Comparison of ENCODE assay signal across 9 mouse cellular contexts in genomic region chr2:128395308-128396007, GRCm38 (mm10).
DNase-seq lines count a peak whose midpoint lies in the region; ATAC-seq lines count a peak whose summit lies in the region.
"Had no signal": no experiment of that assay in that cellular context is flagged by ENCODE, and none has a peak within 500 bp of the region (broad histone marks: within the 10 kb centered on the region; RNA-seq: fewer than 3 reads in every experiment).

No protein-coding gene starts in this region.

- peaks cover 26% of the 10 kb centered on the region for H3K4me1 ChIP-seq in kidney, embryonic 16.5 days (ENCODE audit: insufficient read depth, low read length)
- H3K4me1 ChIP-seq in embryonic facial prominence, embryonic 12.5 days, result peaks cover 29% of the 10 kb centered on the region
- H3K4me1 ChIP-seq in intestine, embryonic 15.5 days (replicated peaks), result no peaks in the 10 kb centered on the region; the same call in 1 of the 2 replicates
- H3K4me1 ChIP-seq in neural tube, embryonic 13.5 days (replicated peaks), result peaks cover 17% of the 10 kb centered on the region; the same call in 1 of the 2 replicates

- no peak overlapping the region for H3K27ac ChIP-seq in kidney, embryonic 16.5 days (ENCODE audit: low read length)
- H3K27ac ChIP-seq in embryonic facial prominence, embryonic 12.5 days, result no peak overlapping the region
- no peak overlapping the region for H3K27ac ChIP-seq in intestine, embryonic 15.5 days
- H3K27ac ChIP-seq in neural tube, embryonic 13.5 days (replicated peaks), result no peak overlapping the region
- H3K27ac ChIP-seq: embryonic facial prominence, embryonic 15.5 days had no signal

- H3K4me3 ChIP-seq in kidney, embryonic 16.5 days (ENCODE audit: low read length), result no peak overlapping the region
- H3K4me3 ChIP-seq in embryonic facial prominence, embryonic 12.5 days, result no peak overlapping the region
- no peak overlapping the region for H3K4me3 ChIP-seq in intestine, embryonic 15.5 days (replicated peaks)
- H3K4me3 ChIP-seq in neural tube, embryonic 13.5 days, result no peak overlapping the region
- H3K4me3 ChIP-seq: embryonic facial prominence, embryonic 15.5 days had no signal

- WGBS in kidney, embryonic 16.5 days, result 55% methylated on average over 4 of the region's 4 CpGs
- WGBS in embryonic facial prominence, embryonic 12.5 days, result 36% methylated on average over 4 of the region's 4 CpGs
- WGBS in intestine, embryonic 15.5 days, result 53% methylated on average over 4 of the region's 4 CpGs
- 51% methylated on average over 4 of the region's 4 CpGs for WGBS in neural tube, embryonic 13.5 days

- H3K4me2 ChIP-seq in kidney, embryonic 16.5 days (replicated peaks; ENCODE audit: low read depth, low read length), result no peak overlapping the region
- H3K4me2 ChIP-seq in embryonic facial prominence, embryonic 12.5 days (replicated peaks), result no peak overlapping the region
- H3K4me2 ChIP-seq in intestine, embryonic 15.5 days (replicated peaks), result no peak overlapping the region
- H3K4me2 ChIP-seq in neural tube, embryonic 13.5 days, result no peak overlapping the region
- H3K4me2 ChIP-seq: embryonic facial prominence, embryonic 15.5 days had no signal

- no peaks in the 10 kb centered on the region for H3K9me3 ChIP-seq in kidney, embryonic 16.5 days (ENCODE audit: low read length)
- H3K9me3 ChIP-seq in embryonic facial prominence, embryonic 12.5 days, result no peaks in the 10 kb centered on the region
- H3K9me3 ChIP-seq in intestine, embryonic 15.5 days, result no peaks in the 10 kb centered on the region
- no peaks in the 10 kb centered on the region for H3K9me3 ChIP-seq in neural tube, embryonic 13.5 days
- H3K9me3 ChIP-seq: embryonic facial prominence, embryonic 15.5 days had no signal

- DNase-seq in kidney, postnatal 36 days, result no peak
- no peak for DNase-seq in yolk sac, embryonic 10.5 days (ENCODE audit: low spot score)
- DNase-seq in urinary bladder, postnatal 10 days (ENCODE audit: low spot score), result no peak
- DNase-seq in adrenal gland, postnatal 14 days, result no peak

- ATAC-seq in kidney, embryonic 16.5 days (ENCODE audit: low FRiP score, low TSS enrichment), result peak; percentile 22; the same call in 1 of the 2 replicates
- 0 out of 2 replicates have a peak, but pooled peaks have one; percentile 7 for ATAC-seq in embryonic facial prominence, embryonic 12.5 days (ENCODE audit: insufficient number of reproducible peaks, insufficient read depth, low FRiP score, low TSS enrichment)
- peak; percentile 37; the same call in 1 of the 2 replicates for ATAC-seq in intestine, embryonic 15.5 days
- ATAC-seq in neural tube, embryonic 13.5 days (ENCODE audit: low read depth), result peak; percentile 32; the same call in 1 of the 2 replicates

- H3K36me3 ChIP-seq in kidney, embryonic 16.5 days (ENCODE audit: insufficient read depth, low read length), result no peaks in the 10 kb centered on the region
- H3K36me3 ChIP-seq in embryonic facial prominence, embryonic 12.5 days, result no peaks in the 10 kb centered on the region
- H3K36me3 ChIP-seq in intestine, embryonic 15.5 days, result no peaks in the 10 kb centered on the region
- no peaks in the 10 kb centered on the region for H3K36me3 ChIP-seq in neural tube, embryonic 13.5 days
- H3K36me3 ChIP-seq: embryonic facial prominence, embryonic 15.5 days had no signal

- no peaks in the 10 kb centered on the region for H3K27me3 ChIP-seq in kidney, embryonic 16.5 days (ENCODE audit: insufficient read depth, low read length)
- no peaks in the 10 kb centered on the region; the same call in 1 of the 2 replicates for H3K27me3 ChIP-seq in embryonic facial prominence, embryonic 12.5 days
- no peaks in the 10 kb centered on the region for H3K27me3 ChIP-seq in intestine, embryonic 15.5 days (replicated peaks)
- peaks cover 37% of the 10 kb centered on the region for H3K27me3 ChIP-seq in neural tube, embryonic 13.5 days

- H3K9ac ChIP-seq in kidney, embryonic 16.5 days (replicated peaks; ENCODE audit: low read length), result no peak overlapping the region; the same call in 1 of the 2 replicates
- no peak overlapping the region for H3K9ac ChIP-seq in embryonic facial prominence, embryonic 12.5 days
- no peak overlapping the region for H3K9ac ChIP-seq in intestine, embryonic 15.5 days
- no peak overlapping the region for H3K9ac ChIP-seq in neural tube, embryonic 13.5 days
- H3K9ac ChIP-seq: embryonic facial prominence, embryonic 15.5 days had no signal
